Mouse (Mus musculus): Measurements from ENCODE around the gene Abcc4. TPM values are rescaled to one million over a fixed set of nuclear protein-coding genes. Genes with fewer than 3 reads are reported as not detected.

The Abcc4 gene
- polyA plus RNA-seq, 1 experiment: 25.8 TPM

DNA sequence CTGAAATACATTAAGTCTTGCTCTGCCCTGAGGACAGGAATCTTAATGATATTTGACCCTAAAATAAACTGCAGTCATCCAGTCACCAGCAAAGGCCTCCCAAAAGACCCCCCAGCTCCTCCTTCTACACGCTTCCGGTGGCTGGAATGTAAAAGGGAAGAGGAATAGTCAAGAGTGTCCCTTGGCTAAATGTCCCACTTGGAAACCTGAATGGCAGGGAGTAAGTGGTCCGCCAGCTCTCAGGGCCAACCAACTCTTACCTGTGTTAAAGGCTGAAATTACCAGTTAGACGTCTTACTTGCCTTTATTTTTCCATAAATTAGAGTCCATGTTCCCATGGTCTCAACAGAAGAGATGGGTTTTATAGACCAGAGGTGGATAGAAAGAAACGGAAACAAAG, 6.9 kb upstream of the Abcc4 start:
- no peak for DNase-seq (ENCODE audit: low spot score)

DNA sequence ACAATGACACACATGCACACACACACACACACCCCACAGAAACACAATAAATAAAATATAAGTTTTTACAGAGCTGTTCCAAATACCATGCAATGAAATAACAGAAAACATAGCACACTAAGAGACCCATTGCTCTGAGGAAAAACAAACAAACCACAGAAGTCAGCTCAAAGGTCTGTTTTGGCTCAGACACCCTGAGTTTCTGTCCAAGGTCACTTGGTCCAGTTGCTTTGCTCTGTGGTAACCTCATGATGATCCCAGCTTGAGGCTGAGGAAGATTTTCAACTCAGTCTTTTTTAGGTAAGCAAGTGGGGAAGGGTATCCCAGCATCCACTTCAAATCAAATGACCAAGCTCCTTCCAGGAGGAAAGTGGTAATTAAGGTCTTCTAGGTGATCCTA, 4.9 kb upstream of the Abcc4 start:
- DNase-seq (ENCODE audit: low spot score): no peak

DNA sequence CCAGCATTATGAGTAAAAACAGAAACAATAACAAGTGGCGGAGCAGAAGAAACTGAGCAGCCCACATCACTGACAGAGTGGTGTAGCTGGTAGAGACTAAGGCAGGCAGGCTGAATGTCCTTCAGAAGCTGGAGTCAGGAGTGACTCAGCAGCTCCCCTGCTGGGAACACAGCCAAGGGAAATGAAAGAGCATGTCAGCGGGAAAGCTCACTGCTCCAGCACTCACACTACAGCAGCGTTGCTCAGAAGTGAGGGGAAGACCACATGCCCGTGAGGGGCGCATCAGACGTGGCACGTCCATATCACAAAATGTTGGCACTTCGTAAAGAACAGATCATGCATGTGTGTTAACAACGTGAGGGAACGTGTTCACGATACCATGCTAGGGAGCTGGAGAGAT, 3.7 kb upstream of the Abcc4 start:
- peak; percentile 54 for DNase-seq (ENCODE audit: low spot score)

DNA sequence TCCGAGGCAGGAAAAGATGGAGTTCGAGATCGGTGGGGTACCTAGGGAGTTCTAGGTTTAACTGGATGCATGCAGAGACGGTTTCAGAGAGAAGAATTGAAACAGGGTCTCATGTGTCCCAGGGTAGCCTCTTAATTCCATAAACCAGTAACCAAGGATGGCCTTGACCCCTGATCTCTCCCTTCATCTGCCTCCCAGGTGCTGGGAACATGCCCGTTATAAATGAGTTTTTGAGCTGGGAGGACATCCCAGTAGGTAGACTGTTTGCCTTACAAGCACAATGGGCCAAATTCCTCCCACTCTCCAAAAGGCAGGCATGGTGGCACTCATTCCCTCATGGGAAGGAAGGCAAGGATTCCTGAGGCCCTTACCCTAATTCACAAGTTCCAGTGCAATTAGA, 2.1 kb upstream of the Abcc4 start:
- DNase-seq (ENCODE audit: low spot score): no peak

DNA sequence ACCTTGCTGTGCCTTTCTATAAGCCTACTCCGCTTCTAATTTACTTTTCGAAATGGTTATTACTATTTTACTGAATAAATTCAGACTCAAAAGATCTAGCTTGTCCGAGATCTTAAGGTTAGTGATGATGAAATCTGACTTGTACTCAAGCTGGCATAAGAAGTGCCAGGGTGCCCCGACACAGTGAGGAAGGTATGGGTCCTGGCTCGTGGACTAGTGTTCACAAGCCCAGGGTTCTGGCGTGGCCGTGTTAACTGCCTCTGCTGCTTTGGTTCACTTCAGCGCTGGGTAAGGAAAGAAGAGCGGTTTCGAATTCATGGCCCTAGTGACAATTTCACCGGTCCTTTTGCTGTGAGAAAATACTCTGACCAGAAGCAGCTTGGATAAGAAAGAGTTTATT, 943 bp upstream of the Abcc4 start:
- no peak for DNase-seq (ENCODE audit: low spot score)

DNA sequence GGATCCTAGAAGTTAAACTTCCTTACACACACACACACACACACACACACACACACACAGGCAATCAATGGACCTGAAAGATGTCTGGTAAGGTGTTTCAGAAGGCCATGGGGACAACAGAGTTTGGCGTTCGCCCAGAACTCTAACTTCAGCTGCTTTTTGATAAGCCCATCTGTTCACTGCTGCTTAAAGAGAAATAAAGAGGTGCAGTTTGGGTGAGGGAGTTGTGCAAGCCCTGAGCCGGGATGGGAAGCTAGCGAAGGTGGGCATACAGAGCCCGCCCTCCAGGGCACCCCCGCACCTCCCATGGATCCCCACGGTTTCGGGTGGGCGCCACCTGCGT, 583 bp downstream of the Abcc4 start:
- no peak for DNase-seq (ENCODE audit: low spot score)

DNA sequence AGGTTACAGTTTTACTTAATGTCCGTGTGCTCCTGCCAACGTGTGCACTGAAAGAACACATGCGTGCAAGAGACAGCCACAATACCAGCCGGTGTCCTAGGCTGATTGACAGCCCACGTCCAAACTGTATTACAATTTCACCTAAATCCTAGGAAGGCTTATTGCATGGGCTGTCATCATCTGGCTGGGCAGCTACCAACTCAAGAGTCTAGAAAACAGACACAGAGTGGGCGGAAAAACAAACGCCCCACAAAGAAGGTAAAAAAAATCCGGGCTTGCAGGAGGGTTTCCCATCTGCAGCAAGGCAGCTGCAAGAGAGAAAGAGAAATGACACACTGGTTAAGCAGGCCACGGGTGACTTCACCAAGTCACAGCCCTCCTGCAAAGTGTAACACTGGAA, 2.7 kb downstream of the Abcc4 start:
- DNase-seq (ENCODE audit: low spot score): no peak

DNA sequence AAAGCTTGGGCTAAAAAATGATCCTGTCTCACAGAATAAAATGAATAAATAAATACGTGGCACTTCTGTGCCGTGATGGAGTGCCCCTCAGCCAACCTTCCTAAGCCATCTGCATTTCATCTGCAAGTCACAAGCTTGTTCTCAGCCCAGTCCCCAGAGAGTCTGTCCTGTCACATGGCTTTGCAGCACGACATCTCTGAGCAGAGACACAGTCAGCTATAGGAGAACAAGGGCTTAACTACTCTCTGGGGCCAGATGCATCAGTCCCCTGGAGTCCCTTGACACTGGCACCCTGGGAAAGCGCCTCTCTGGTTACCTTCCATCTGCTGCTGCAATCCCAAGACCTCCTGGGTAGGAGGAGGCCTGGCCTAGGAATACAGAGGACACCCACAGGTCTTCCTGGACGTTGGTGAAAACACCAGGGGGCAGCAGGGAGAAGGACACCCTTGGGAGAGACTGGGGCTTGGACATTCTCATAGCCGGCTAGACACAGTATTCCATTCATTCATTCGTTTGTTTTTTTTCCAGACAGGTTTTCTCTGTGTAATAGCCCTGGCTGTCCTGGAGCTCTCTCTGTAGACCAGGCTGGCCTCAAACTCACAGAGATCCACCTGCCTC, 3.9 kb downstream of the Abcc4 start:
- DNase-seq (ENCODE audit: low spot score): no peak

DNA sequence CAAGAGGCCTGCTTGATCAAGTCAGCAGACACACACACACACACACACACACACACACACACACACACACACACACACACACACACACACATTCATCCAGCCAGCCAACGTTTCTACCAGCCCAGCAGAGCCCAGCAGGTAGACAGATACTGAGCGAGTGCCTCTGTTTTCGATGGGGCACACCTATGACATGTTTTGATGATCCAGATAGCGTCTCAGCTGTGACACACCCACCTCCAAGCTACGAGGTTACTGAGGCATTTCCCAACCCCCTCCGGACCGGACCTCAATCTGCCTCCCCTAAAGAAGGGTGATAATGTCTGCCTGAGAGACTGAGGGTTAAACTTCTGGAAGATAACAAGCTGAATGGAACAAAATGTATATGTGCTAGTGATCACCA, 5.4 kb downstream of the Abcc4 start:
- DNase-seq (ENCODE audit: low spot score): no peak

DNA sequence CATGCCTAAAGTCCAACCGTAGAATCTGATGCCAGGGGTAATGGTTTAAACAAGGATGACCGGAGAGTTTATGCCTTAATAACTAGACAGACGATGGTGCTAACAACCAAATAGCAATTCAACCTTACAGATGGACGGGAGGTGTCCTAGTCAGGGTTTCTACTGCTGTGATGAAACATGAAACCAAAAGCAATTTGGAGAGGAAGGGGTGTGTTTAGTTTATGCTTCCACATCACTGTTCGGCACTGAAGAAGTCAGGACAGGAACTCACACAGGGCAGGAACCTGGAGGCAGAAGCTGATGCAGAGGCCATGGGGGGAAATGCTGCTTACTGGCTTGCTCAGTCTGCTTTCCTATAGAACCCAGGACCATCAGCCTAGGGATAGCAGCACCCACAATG, 6.1 kb downstream of the Abcc4 start:
- DNase-seq (ENCODE audit: low spot score): no peak

DNA sequence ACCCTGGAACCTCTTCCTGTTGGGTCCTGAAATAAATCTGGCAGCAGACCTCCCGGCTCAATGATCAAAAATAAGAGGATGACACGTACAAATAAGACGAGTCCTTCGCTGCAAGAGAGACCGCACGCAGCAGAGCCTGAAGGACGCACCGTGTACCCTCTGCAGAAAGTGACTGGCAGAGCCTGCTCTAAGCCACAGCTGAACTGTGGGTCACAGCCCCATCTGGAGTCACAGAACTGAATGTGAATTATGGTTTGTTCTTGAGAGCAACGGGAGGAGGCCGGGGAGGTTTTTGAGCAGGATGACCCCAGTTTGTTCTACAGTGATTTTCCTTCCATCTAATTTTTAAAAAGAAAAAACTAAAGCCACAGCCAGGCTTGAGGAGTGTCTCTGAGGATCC, 6.5 kb downstream of the Abcc4 start:
- DNase-seq (ENCODE audit: low spot score): no peak

DNA sequence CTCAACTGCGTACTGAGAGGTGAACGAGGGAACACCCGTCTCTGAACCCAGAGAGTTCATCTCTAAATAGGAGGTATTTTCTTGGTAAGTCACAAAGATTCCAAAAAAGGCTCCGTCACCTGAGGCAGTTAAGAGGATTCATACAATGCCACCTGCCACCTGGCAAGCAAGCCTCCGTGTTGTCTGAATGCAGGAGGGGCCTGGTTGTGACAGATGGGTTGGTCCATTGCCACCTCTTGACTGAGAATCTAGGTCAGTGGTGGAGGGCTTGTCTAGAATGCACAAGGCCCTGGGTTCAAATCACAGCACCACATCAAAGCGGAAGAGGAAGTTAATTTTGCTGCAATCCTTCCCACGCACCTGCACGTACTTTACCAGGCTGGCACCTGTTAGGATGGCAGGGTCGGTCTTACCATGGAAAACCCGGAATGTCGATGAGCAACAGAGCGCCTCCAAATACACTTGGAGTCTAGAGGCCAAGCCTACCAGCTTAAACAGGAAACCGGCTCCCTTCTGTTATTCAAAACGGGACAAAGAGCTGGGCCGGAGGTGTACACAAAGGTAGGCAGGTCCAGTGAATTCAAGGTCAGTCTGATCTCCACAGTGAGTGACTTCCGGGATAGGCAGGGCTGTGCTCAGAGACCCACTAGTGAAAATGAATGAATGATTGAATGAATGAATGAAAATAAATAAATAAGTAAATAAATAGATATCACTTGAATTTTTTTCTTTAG, 9.3 kb downstream of the Abcc4 start:
- DNase-seq (ENCODE audit: low spot score): no peak

DNA sequence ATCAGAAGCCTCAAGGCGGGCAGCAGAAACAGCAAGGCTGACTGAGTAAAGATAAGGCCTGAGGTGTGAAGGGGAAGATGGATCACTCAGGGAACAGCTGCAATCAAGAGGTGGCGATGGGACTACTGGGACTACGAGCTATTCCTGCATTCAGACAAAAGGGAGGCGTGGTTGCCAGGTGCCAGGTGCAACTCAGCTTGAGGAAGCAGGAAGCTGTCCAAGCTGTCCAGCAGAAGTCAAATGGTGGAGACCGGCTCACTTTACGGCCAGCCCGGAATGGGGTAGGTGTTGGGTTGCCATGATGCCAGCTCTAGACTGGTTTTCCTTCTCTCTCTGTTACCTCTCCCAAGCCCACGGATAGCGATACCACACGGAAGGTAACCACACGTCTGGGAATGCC, 10.2 kb downstream of the Abcc4 start:
- no peak for DNase-seq (ENCODE audit: low spot score)

DNA sequence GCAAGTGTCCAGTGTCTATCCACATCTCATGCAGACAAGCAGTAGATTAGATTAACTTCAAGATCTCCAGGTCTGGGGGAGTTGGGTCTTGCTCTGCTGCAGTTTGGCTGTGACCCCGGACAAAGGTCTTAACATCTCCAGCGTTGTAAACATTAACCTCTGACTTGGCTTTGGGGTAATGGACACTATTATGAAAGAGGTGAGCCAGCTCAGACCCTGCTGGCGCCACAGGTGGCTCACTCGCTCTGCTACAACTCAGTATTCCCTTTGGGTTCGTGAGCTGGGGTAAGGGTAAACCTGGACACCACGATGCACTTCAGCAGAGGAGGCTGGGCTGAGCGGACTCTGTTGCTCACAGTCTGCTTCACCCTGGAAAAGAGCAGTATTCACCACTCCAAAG, 11.7 kb downstream of the Abcc4 start:
- DNase-seq (ENCODE audit: low spot score): no peak

DNA sequence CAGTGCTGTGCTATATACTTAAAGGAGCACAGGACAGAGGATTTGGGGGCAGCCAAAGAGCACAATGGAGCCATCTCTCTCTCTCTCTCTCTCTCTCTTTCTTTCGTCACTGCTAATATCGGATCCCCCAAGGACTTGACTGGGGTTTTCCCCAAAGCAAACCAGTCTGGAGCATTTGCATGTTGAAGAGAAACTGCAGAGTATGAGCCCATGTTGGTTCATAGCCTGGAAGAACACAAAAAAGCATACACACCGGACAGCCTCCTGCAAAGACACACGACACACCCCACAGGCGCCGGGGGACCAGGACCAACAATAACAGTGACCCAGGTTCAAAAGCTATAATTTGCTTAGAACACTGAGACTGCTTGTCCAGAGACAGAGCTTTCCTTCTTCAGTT, 14.1 kb downstream of the Abcc4 start:
- no peak for DNase-seq (ENCODE audit: low spot score)

DNA sequence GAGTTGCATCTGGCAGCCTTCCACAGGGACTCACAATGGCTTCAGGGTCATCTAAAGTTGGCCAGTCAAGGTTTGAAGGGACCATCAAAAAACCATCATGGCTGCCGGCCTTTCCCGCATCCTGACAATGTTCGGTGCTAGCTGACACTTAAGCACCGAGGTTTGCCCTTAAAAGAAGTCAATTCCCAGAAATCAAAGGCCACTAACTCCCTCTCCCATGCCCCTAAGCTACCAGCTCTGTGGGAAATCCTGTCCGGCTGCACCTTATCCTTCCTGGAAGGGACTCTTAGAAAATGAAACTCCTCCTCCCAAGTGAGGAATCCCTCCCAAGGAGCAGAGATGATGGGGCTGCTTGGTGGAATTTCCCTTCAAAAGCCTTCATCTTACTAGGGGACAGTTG, 14.6 kb downstream of the Abcc4 start:
- no peak for DNase-seq (ENCODE audit: low spot score)

DNA sequence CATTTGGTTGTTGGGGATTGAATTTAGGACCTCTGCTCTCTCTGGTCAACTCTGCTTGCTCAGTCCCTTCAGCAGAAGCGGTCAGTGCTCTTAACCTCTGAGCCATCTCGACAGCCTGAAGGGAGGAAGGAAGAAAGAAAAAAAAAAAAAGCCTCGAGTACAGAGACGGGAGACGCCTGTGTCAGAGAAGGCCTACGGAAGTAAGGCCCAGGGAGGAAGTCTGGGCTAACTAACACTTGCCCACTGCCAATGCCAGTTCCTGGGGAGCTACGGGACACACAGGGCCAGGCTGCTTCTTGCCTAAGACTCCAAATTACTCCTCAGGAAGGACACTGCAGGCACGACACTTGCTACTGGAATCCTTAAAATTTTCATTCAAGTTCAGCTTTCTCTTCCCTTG, 15.1 kb downstream of the Abcc4 start:
- DNase-seq (ENCODE audit: low spot score): no peak

DNA sequence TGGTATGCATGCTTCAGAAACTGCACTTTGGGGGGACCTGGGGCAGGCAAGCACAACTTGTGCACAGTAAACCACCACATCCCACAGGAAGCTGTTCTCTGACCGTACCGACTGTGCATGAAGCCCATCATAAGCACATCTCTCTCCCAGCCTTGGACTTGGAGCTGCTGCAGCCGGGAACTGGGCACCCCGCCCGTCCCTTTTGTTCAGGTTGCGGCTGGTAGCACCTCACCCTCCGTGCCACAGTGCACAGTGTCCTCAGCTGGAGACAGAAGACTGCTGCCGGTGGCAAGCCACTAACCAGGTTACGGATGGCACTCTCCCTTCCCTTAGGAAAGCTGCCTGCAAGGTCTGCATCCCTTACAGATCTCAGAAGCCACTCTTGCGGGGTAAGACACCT, 15.7 kb downstream of the Abcc4 start:
- DNase-seq (ENCODE audit: low spot score): no peak

DNA sequence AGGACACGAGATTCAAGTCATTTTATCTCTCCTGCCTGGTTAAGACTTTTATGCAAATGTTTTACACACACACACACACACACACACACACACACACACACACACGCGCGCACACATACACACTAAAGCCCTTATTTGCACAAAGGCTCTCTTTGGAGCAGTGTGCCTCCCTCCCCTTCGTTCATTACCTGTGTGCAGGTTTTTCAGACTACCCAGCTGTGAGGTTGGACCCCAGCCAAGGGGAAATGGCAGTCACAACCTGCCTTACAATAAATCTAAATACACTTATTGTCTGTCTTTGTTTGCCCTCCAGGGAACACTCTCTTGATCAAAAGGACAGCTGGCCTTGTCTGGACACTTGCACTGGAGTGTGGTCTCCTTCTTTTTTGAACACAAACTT, 17.4 kb downstream of the Abcc4 start:
- DNase-seq (ENCODE audit: low spot score): no peak

DNA sequence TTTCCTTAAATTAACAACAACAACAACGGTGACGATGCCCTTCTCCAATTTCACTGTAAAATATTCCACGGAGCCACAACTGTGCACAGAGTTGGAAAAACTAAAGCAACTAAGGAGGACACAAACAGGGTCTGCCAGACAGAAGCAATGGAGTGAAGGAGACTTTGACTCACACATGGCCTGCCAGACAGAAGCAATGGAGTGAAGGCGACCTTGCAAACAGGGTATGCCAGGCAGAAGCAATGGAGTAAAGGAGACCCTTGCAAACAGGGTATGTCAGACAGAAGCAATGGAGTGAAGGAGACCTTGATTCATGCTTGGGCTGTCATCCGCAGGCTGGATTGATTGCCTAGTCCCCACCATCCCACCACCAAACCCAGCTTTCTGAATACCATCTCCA, 19.2 kb downstream of the Abcc4 start:
- DNase-seq (ENCODE audit: low spot score): no peak

DNA sequence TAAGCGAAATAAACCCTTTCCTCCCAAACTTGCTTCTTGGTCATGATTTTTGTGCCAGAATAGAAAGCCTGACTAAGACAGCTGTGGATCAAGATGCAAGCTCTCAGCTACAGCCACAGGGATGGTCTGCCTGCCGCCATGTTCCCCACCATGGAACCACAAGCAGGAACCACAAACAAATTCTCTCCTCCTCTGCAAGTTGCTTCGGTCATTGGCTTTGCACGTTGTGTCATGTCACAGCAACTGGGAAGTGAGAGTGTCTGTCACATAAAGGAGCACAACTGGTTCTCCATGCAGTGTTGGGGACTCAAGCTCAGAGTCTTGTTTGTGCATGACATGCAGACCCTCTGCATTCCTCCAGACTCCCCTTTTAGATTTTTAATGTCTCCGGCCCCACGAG, 20.4 kb downstream of the Abcc4 start:
- DNase-seq (ENCODE audit: low spot score): no peak

DNA sequence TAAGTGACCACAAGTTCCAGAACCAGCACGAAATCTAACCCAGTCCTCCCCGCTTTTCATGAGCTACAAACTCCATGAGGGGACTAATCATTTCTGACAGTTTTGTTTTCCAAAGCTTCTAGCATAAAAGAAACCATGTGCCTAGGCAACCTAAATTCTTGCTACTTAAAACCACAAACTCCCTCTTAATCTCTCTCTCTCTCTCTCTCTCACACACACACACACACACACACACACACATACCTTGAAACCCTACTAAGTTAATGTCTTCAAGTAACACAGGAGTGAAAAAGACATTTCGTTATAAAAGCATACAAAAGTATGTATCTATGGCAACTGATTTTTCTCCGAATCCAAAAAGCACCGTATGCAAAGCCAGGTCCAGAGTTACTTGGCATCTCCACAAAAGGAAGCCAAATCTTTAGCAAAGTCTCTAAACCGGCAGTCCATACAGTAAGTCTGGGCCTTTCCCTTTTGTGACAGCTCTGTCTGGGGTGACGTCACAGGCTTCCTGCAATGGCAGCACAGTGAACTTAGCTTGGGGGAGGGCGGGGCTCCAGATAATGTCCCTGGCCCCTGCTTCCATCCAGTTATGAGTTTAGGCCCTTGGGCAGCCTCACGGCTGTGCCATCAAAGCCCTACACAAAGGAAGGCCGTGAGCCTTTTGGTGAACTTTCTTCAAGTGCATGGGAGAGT, 23.5 kb downstream of the Abcc4 start:
- no peak for DNase-seq (ENCODE audit: low spot score)

DNA sequence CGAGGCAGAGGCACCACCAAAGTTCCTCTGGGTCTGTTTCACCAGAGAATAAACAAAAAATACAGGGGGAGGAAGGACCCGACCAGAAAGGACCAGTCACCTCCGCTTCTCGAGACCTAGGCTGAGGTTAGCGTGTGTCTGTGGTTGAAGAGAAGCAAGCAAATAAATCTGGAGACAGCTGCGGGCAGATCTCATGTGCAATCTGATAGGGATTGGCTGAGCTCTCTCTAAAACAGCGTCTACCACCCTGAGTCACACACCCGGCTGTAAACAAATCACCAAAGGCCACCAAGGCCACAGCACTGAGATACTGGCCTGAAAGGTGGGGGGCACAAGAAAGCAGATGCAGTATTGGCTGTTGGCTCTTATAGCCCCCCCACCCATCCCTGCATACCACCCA, 24.9 kb downstream of the Abcc4 start:
- DNase-seq (ENCODE audit: low spot score): no peak
